Mouse (Mus musculus): ENCODE measurements around the gene Kcnab2.

The Kcnab2 gene

GRCm38 (mm10) chr4:152477466-152478223 lies at the start of gene Kcnab2:
TSS of gene Kcnab2 (minus strand) at chr4:152477871.
- ChIA-PET CTCF (interaction anchor here in 3 of 4 experiments (0.5 to 2.5 kb wide), 22 partner anchors 12 to 1824 kb away, joined by 3 to 11 read pairs (median 4); partner anchors contain the start of genes Arhgef16 (in 1 of the 3) and Rnf207 (in 1 of the 3)), POLR2A (interaction anchor here (0.6 to 2.4 kb wide), 27 partner anchors 11 to 1486 kb away, joined by 3 to 9 read pairs (median 3); partner anchors contain the start of genes Acot7 (in 2 of the 4), Rpl22 (in 1 of the 4) and Zbtb48 (in 1 of the 4))

- CTCF ChIA-PET = interaction anchor here (0.5 to 1.8 kb wide), 13 partner anchors 9 to 310 kb away, joined by 3 to 12 read pairs (median 5); no protein-coding TSS in a partner anchor
- POLR2A ChIA-PET = interaction anchor here in 2 of 4 experiments (0.9 to 1.1 kb wide), 3 partner anchors 15 to 41 kb away, joined by 3 read pairs; no protein-coding TSS in a partner anchor
Measured at GRCm38 (mm10) chr4:152520083-152520482, 42.4 kb upstream of the Kcnab2 start.

DNA sequence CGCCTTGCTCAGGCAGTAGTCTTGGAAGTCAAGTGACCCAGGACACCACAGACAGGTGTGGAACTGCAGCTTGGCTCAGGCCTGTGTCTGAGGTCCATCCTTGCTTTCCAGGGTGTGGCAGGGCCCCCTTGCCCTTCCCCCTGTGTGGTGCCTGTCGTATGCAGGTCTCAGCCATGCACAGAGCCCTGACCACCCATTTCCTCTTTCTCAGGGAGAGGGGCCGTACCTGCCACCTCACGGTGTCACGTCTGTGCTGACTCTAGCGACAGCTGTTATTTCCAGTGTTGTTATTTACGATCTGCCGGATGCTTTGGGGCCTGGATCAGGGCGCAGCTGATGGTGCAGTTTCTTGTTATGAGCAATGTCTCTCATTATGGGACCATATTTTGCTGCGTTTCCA lies 41.4 kb upstream of the Kcnab2 start:
- POLR2A ChIA-PET = interaction anchor here in 2 of 4 experiments (0.6 to 2.0 kb wide), 7 partner anchors 11 to 188 kb away, joined by 3 to 5 read pairs (median 4); no protein-coding TSS in a partner anchor
- CTCF ChIA-PET = interaction anchor here in 3 of 4 experiments (0.6 to 2.2 kb wide), 11 partner anchors 8 to 178 kb away, joined by 3 to 14 read pairs (median 4); no protein-coding TSS in a partner anchor

- ChIA-PET CTCF (interaction anchor here in 3 of 4 experiments (0.6 to 1.4 kb wide), 8 partner anchors 16 to 645 kb away, joined by 3 to 8 read pairs (median 3); no protein-coding TSS in a partner anchor), POLR2A (interaction anchor here in 1 of 4 experiments (0.6 to 1.2 kb wide), 2 partner anchors 18 to 196 kb away, joined by 3 read pairs; no protein-coding TSS in a partner anchor)
Measured at GRCm38 (mm10) chr4:152514884-152515283, 37.2 kb upstream of the Kcnab2 start.

- ChIA-PET CTCF (interaction anchor here in 2 of 4 experiments (0.6 to 1.1 kb wide), 2 partner anchors 8 to 127 kb away, joined by 3 read pairs; no protein-coding TSS in a partner anchor), POLR2A (interaction anchor here in 1 of 4 experiments (0.6 to 0.7 kb wide), 2 partner anchors 65 to 112 kb away, joined by 3 to 4 read pairs; no protein-coding TSS in a partner anchor)
Measured at GRCm38 (mm10) chr4:152512221-152512925, 34.7 kb upstream of the Kcnab2 start.

GRCm38 (mm10) chr4:152494360-152494879 lies 16.7 kb upstream of the Kcnab2 start:
- CTCF ChIA-PET = interaction anchor here in 2 of 4 experiments (0.8 to 1.6 kb wide), 4 partner anchors 21 to 220 kb away, joined by 3 to 4 read pairs (median 3); no protein-coding TSS in a partner anchor
- POLR2A ChIA-PET = interaction anchor here in 2 of 4 experiments (1.1 to 1.5 kb wide), 2 partner anchors 17 to 18 kb away, joined by 3 read pairs; partner anchors contain the start of genes Kcnab2 (in 1 of the 2) and Nphp4 (in 1 of the 2)

- POLR2A ChIA-PET = interaction anchor here in 3 of 4 experiments (0.5 to 1.9 kb wide), 9 partner anchors 9 to 508 kb away, joined by 3 to 9 read pairs (median 4); partner anchors contain the start of genes Nphp4 (in 2 of the 3), Kcnab2 (in 1 of the 3) and Rpl22 (in 1 of the 3)
- CTCF ChIA-PET = interaction anchor here in 3 of 4 experiments (0.5 to 2.2 kb wide), 33 partner anchors 9 to 419 kb away, joined by 3 to 18 read pairs (median 4); partner anchors contain the start of gene Kcnab2 (in 3 of the 3)
Measured at GRCm38 (mm10) chr4:152491250-152491899, 13.7 kb upstream of the Kcnab2 start.

DNA sequence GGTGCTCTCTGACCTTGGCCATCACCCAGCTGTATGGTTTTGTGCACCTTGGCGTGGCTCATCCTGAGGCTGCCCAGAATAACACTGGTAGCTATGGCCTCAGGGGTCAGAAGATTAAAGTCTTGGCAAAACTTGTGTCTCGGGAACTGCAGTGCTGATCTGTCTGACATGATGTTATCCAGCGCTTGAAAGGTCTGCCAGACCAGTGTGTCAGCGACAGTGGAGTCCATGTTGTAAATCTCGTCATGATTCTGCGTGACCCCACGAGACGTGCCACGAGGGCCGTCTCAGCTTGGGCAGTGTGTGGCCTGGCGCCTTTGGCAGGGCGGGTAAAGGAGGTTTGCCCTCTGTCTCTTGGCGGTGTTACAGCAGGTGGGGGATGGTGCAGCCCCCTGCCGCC lies 12.6 kb upstream of the Kcnab2 start:
- CTCF ChIA-PET = interaction anchor here in 3 of 4 experiments (0.7 to 2.2 kb wide), 9 partner anchors 10 to 305 kb away, joined by 3 to 8 read pairs (median 6); partner anchors contain the start of gene Kcnab2 (in 1 of the 3)

DNA sequence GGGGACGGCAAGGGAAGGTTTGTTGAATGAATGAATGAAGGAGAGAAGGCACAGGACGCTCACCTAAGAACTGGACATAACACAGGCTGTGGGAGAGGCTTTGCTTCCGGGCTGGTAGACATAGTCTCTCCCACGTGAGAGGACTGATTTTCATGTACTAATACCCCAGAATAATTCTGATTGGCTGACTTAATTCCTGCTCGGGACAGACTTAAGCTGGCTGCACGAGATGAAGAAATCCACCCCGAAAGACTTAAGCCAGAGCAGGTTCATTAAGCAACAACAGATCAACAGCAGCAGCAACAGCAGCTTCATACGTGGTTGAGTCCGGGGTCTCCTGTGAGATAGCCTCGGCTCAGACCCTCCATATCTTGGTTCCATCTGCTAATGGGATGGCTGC lies 10.4 kb upstream of the Kcnab2 start:
- POLR2A ChIA-PET = interaction anchor here in 2 of 4 experiments (0.6 to 0.7 kb wide), 2 partner anchors 25 to 402 kb away, joined by 3 to 4 read pairs; no protein-coding TSS in a partner anchor

More for the DNA sequence above, 12.6 kb upstream of the Kcnab2 start:
- POLR2A ChIA-PET = interaction anchor here in 2 of 4 experiments (0.8 to 1.9 kb wide), 3 partner anchors 10 to 145 kb away, joined by 3 to 9 read pairs (median 3); partner anchors contain the start of genes Kcnab2 (in 1 of the 2) and Nphp4 (in 1 of the 2)

DNA sequence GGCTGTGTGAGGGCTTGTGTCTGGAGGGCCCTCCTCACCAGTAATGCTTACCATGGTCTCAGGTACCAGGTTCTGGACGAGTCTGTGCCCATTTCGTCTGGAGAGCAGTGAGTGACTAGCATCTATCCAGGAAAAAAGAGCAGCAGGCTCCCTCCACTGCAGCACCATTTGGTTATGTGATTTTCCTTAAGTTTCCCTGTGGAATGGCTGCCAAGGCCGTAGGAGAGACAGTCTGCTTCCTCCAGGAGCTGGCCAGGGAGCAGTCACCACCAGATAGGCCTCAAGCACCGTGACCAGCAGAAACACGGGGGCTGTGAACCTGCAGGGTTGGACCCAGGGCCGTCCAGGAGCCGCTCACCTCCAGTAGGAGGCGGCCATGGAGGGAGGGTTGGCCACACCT lies 2.8 kb upstream of the Kcnab2 start:
- ChIA-PET CTCF (interaction anchor here in 3 of 4 experiments (0.5 to 1.6 kb wide), 5 partner anchors 11 to 277 kb away, joined by 3 to 8 read pairs (median 3); no protein-coding TSS in a partner anchor), POLR2A (interaction anchor here in 1 of 4 experiments (1.0 kb wide), 1 partner anchor 9 kb away, joined by 3 read pairs; no protein-coding TSS in a partner anchor)

More for the DNA sequence above, 10.4 kb upstream of the Kcnab2 start:
- CTCF ChIA-PET = interaction anchor here in 1 of 4 experiments (1.1 to 1.7 kb wide), 2 partner anchors 53 to 155 kb away, joined by 3 to 4 read pairs; no protein-coding TSS in a partner anchor

DNA sequence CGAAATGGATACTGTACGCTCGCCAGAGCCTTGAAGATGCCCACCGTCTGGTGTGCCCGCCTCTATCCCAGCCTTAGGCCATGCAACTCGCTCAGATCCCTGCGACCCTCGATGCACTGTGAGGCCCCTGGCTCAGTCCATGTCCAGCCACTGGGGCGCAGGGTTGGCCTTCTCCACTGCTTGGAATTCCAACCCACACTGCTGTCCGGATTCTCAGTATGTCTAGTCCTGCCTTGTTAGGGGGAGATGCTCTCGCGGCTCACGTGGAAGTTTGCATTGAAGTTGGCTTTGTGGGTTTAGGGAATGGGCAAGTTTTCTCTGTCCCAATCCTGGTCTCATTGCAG lies 525 bp upstream of the Kcnab2 start:
- POLR2A ChIA-PET = interaction anchor here in 3 of 4 experiments (1.1 to 2.4 kb wide), 7 partner anchors 13 to 215 kb away, joined by 3 to 9 read pairs (median 4); no protein-coding TSS in a partner anchor
- CTCF ChIA-PET = interaction anchor here in 3 of 4 experiments (0.7 to 2.1 kb wide), 9 partner anchors 12 to 318 kb away, joined by 3 to 11 read pairs (median 5); partner anchors contain the start of gene Rnf207 (in 1 of the 3)

DNA sequence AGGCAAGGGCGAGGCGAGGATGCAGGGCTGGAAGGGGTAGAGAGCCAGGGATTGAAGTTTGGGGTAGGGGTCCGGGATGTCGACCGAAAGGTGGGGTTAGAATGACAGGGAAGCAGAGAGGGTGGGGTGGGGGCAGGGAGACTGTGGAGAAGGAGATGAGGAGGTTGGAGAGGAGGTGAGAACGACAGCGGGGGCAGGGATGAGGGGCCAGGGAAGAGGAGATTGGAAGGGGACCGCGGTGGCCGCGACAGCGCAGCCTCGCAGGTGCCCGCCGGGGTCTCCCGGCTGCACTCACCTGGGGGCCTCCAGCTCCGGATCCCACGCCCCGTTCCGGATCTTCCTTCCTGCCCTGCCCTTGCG lies 585 bp downstream of the Kcnab2 start:
- ChIA-PET POLR2A (interaction anchor here (0.6 to 2.4 kb wide), 25 partner anchors 10 to 1485 kb away, joined by 3 to 9 read pairs (median 3); partner anchors contain the start of genes Acot7 (in 2 of the 4), Rpl22 (in 1 of the 4) and Zbtb48 (in 1 of the 4)), CTCF (interaction anchor here in 3 of 4 experiments (0.6 to 2.5 kb wide), 18 partner anchors 14 to 346 kb away, joined by 3 to 11 read pairs (median 4); no protein-coding TSS in a partner anchor)

GRCm38 (mm10) chr4:152476427-152477023 lies 1.1 kb downstream of the Kcnab2 start, which contains the start of gene Nphp4:
TSS of gene Nphp4 (plus strand) at chr4:152476706.
- ChIA-PET POLR2A (interaction anchor here (0.8 to 2.4 kb wide), 18 partner anchors 10 to 487 kb away, joined by 3 to 9 read pairs (median 3); partner anchors contain the start of genes Acot7 (in 1 of the 4) and Rpl22 (in 1 of the 4)), CTCF (interaction anchor here in 3 of 4 experiments (0.6 to 2.5 kb wide), 8 partner anchors 35 to 305 kb away, joined by 3 to 8 read pairs (median 6); no protein-coding TSS in a partner anchor)

GRCm38 (mm10) chr4:152475941-152476340 lies 1.7 kb downstream of the Kcnab2 start:
- POLR2A ChIA-PET = interaction anchor here in 1 of 4 experiments (1.1 kb wide), 1 partner anchor 18 kb away, joined by 3 read pairs; no protein-coding TSS in a partner anchor
- CTCF ChIA-PET = interaction anchor here in 2 of 4 experiments (1.0 to 2.5 kb wide), 2 partner anchors 41 to 304 kb away, joined by 5 to 8 read pairs; no protein-coding TSS in a partner anchor

DNA sequence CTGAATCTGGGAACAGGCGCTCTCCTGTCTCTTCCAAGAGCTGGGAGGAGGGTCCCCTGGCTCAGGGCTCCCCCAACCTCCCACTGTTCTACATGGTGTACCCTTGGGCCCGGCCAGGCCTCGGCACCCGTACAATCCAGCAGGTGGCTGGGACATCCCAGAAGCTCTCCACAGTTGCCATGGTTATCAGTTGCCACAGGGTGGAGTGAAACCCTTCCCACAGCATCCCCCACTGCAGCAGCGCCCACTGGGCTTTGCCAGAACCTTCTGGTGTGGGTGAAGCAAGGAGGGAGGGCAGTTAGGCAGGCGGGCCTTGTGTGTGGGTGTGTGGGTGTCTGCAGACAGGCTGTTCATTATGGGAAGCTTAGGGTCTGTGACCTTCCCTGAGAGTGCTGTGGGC lies 9.7 kb downstream of the Kcnab2 start:
- ChIA-PET POLR2A (no interaction called here), CTCF (interaction anchor here in 1 of 4 experiments (1.1 to 1.3 kb wide), 3 partner anchors 24 to 135 kb away, joined by 3 read pairs; no protein-coding TSS in a partner anchor)

All from embryonic stem cell, embryonic (primary cell).